Mouse (Mus musculus) small intestine, adult 2 months (tissue): ENCODE measurements around the gene Fxyd4. TPM values are rescaled to one million over a fixed set of nuclear protein-coding genes. Genes with fewer than 3 reads are reported as not detected.

Experiments used
- H3K27ac ChIP-seq: fragments of 200-500 bp; 2 replicates; pipeline ENCODE4 v1.5.1; 2012; ENCODE audit warnings: low read depth, low read length, control low read depth, inconsistent platforms; ENCODE audit not compliant: insufficient read depth
- H3K27me3 ChIP-seq: fragments of 200-500 bp; 2 replicates; pipeline ENCODE4 v1.6.1; 2012; ENCODE audit warnings: mild to moderate bottlenecking, moderate library complexity, low read length, inconsistent platforms; ENCODE audit not compliant: control insufficient read depth, insufficient read depth
- H3K36me3 ChIP-seq: fragments of 200-500 bp; 2 replicates; pipeline ENCODE4 v1.6.1; 2012; ENCODE audit warnings: mild to moderate bottlenecking, low read length, control low read depth, inconsistent platforms; ENCODE audit not compliant: control insufficient read depth, insufficient read depth
- H3K4me1 ChIP-seq: fragments of 200-500 bp; 2 replicates; pipeline ENCODE4 v1.6.1; 2012; ENCODE audit warnings: low read length, inconsistent platforms, mixed read lengths; ENCODE audit not compliant: control insufficient read depth, insufficient read depth, insufficient read length
- H3K4me3 ChIP-seq: fragments of 200-500 bp; 2 replicates; pipeline ENCODE4 v1.5.1; 2012; ENCODE audit warnings: low read depth, mild to moderate bottlenecking, control low read depth, inconsistent platforms, low read length, moderate library complexity
- CTCF ChIP-seq: fragments of 200-500 bp; IDR thresholded peaks from 2 replicates; pipeline ENCODE4 v1.5.1; 2012; ENCODE audit warnings: low read depth, mild to moderate bottlenecking, control low read depth, inconsistent platforms, low read length, moderate library complexity, mixed read lengths; ENCODE audit not compliant: insufficient replicate concordance, insufficient read length; ENCODE audit errors: extremely low read depth
- POLR2A ChIP-seq: fragments of 200-500 bp; IDR thresholded peaks from 2 replicates; pipeline ENCODE4 v1.6.1; 2012; ENCODE audit warnings: low read depth, mild to moderate bottlenecking, control low read depth, inconsistent platforms, low read length, moderate library complexity
- WGBS: fragments of 180-500 bp; shearing (Covaris S2); methylation state at CpG from one replicate; pipeline ENCODE4 v1.1.7; 2018; 5-methylcytosine and 5-hydroxymethylcytosine counted together
- polyA plus RNA-seq: library from polyadenylated mRNA; depleted of rRNA; stranded (reverse); fragments of >200 nt; gene quantifications from 2 replicates; pipeline ENCODE4 v1.2.3, GENCODE M21; 2012

The Fxyd4 gene
- polyA plus RNA-seq, 1 experiment: not detected

DNA sequence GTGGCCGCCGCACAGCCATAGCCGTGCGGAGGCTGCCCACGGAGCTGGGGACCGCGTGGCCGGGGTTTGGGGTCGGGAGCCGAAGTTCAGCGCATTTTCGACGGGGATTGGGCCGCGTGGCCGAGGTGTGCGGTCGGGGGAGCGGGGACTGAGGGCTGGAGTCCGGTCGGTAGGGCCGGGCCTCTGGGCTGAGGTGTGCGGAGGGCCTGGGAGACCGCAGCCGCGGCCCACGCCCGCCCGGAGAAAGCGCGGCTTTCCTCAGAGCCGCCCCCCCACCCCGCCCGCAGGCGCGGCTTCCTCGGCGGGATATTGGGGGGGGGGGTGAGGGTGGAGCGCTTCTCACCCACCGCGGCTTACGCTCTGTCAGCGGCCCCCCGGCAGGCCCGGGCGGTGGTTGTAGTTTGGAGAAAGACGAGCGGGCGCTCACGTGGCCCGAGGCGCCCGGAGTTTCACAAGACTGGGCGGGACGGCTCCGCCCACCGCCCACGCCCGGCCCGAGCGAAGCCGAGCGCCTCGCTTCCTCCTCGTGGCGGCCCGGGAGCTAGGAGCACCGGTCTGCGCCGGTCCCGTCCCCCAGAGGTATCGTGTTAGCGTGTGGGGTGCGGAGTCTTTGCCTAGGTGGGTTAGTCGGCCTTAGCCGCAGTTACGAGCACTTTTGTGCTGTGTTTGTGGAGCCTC lies 30.1 kb downstream of the Fxyd4 start:
- H3K4me1 ChIP-seq: peaks cover 10% of the 10 kb centered on the region; the same call in 1 of the 2 replicates
- under 1% methylated on average over 76 of the region's 77 CpGs for WGBS

DNA sequence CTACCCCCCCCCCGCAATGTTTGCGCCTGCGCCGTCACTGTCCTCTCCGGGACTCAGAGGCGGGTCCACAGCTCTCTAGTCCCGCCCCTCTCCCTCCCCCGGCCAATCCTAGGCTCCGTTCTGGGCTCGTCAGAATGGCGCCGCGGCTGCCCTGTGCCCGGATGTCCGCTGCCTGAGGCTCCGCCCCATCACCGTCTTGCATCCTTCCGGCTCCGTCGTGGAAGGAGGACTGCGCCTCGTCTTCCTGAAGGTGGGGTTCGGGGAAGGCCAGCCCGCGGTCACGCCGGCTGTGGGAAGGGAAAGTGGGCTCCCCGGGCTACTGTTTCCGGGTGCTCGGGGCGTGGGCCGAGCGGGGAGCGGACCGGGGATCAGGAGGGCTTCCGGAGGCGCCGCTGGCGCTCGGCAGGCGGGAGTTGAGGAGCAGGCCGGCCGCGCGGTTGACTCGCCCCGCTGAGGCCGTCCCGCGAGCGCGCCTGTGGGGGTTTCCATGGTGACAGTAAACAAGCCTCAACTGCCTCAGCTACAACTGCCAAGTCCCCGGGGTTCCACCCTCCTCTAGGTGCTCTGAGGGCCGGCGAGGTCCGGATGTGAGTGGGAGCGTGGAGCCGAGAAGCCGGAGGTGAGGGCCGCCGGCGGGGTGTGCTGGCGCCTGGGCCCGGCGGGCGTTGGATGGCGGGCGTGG lies 30.8 kb downstream of the Fxyd4 start:
- H3K4me1 ChIP-seq: peaks cover 10% of the 10 kb centered on the region; the same call in 1 of the 2 replicates
- TF ChIP-seq POLR2A (peak; percentile 50; the same call in 1 of the 2 replicates), CTCF (no peak)
- no peaks in the 10 kb centered on the region for H3K27me3 ChIP-seq
- peak overlapping the region; percentile 91 for H3K27ac ChIP-seq
- no peaks in the 10 kb centered on the region for H3K36me3 ChIP-seq
- peak overlapping the region; percentile 93 for H3K4me3 ChIP-seq
- WGBS: under 1% methylated on average over 63 of the region's 68 CpGs

More for the DNA sequence above, 30.1 kb downstream of the Fxyd4 start:
- TF ChIP-seq POLR2A: peak; percentile 61
- TF ChIP-seq CTCF: no peak
- Histone ChIP-seq H3K27ac (peak overlapping the region; percentile 91), H3K27me3 (no peaks in the 10 kb centered on the region), H3K4me3 (peak overlapping the region; percentile 93), H3K36me3 (no peaks in the 10 kb centered on the region)

DNA sequence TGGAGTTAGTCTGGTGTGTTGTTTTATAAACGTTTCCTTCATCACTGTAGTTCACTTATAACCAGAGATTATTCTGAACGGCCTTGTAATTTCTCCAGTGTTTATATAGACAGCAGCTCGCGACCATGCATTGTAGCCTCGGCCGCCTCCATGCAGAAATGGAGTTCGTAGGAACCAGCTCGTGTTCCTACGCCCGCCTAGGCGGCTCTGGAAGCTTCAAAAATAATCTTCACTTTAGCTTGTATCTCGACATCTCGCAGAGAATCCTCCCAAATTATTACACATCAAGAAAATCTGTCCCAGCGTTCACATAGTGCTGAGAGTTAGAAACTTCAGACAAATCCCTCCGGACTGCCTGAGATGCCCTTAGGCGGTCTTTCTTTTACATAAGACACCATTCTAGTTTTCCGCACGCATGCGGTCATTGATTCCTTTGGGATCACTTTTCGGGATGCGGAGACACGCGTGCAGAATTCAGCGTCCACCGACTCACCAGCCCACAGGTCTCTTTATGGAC lies 31.4 kb downstream of the Fxyd4 start:
- Histone ChIP-seq H3K4me1 (peaks cover 10% of the 10 kb centered on the region; the same call in 1 of the 2 replicates), H3K27ac (peak overlapping the region; percentile 78), H3K27me3 (no peaks in the 10 kb centered on the region), H3K4me3 (peak overlapping the region; percentile 72), H3K36me3 (no peaks in the 10 kb centered on the region)
- TF ChIP-seq CTCF (no peak), POLR2A (no peak; the same call in 1 of the 2 replicates)
- WGBS: under 1% methylated on average over 25 of the region's 25 CpGs

DNA sequence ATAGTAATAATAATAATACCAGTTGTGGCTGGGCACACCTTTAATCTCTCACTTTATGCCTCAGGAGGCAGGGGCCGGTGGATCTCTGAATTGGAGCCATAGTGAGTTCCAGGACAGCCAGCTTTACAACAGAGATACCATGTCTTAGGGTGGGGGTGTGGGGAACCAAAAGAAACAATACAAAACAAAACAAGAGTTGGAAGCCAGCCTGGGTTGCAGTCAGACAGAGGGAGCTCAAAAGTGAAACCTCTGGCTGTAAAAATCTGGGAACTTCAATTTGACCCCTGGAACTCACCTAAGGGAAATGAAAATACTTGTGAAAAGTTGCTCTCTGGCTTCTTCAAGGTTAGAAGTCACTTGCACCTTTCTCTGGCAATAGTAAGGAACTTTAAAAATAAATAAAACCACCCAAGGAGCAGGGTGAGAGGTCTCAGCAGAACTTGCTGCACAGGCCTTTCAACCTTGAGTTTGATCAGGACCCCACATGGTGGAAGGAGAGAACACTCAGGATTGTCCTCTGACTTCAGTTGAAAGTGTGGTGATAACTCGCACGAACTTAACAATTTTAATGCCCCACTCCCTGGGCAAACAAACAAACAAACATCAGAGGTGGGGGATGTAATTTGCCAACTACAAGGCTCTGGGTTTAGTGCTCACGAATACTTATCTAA lies 32.1 kb downstream of the Fxyd4 start:
- no peak overlapping the region for H3K4me3 ChIP-seq
- no peak for TF ChIP-seq CTCF
- no peak for TF ChIP-seq POLR2A
- peaks cover 8% of the 10 kb centered on the region; the same call in 1 of the 2 replicates for H3K4me1 ChIP-seq
- H3K27me3 ChIP-seq: no peaks in the 10 kb centered on the region
- 4% methylated on average over 4 of the region's 4 CpGs for WGBS
- peak overlapping the region; percentile 78 for H3K27ac ChIP-seq
- no peaks in the 10 kb centered on the region for H3K36me3 ChIP-seq

DNA sequence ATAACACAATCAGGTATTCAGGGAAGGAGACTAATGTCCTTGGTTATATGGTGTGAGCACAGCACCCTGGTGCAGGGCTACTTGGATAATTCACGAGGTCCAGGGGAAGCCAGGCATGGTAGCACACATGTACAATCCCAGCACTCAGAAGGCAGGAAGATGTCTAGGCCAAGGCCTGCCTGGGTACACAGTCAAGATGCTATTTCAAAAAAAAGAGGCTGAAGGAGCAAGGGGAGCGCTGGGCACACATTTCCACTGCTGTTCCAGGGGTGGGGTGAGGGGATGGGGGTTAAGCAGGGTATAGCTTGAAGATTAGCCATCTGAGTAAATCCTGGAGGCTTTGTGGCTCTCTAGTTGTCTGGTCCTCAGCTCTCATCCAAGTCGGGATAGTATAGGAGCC lies 33.7 kb downstream of the Fxyd4 start:
- whole genome bisulfite sequencing: 88% methylated on average over 3 of the region's 3 CpGs
- H3K36me3 ChIP-seq: no peaks in the 10 kb centered on the region
- TF ChIP-seq POLR2A (no peak), CTCF (no peak)
- H3K27me3 ChIP-seq: no peaks in the 10 kb centered on the region
- peaks cover 2% of the 10 kb centered on the region; the same call in 1 of the 2 replicates for H3K4me1 ChIP-seq
- H3K27ac ChIP-seq: no peak overlapping the region
- no peak overlapping the region for H3K4me3 ChIP-seq

DNA sequence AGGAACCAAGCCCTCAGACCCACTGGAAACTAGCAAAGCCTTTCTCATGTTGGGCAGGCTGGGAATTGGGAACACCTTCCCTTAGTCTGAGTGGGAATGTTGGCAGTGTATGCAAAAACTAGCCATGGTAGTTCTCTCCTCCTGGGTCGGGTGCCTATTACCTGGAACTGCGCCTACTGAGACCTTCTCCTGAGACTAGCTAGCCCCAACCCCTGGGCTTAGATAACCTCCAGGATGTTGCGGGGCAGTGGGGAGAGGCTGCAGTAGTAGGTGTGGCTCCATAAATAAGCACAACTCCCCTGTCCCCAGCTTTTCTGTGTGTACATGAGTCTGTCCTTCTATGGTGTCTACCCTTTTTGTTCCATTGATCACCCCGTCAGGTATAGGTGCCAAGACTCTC lies 34.9 kb downstream of the Fxyd4 start:
- Histone ChIP-seq H3K4me3 (no peak overlapping the region), H3K27me3 (no peaks in the 10 kb centered on the region), H3K36me3 (no peaks in the 10 kb centered on the region), H3K4me1 (peaks cover 2% of the 10 kb centered on the region; the same call in 1 of the 2 replicates), H3K27ac (no peak overlapping the region)
- 72% methylated on average over 4 of the region's 4 CpGs for WGBS
- no peak for TF ChIP-seq CTCF
- TF ChIP-seq POLR2A: no peak
